Mouse (Mus musculus) small intestine, adult 2 months (tissue): ENCODE data around the gene Utrn.

Experiments
- CTCF ChIP-seq: fragments of 200-500 bp; IDR thresholded peaks from 2 replicates; pipeline ENCODE4 v1.5.1; 2012; ENCODE audit warnings: low read depth, mild to moderate bottlenecking, control low read depth, inconsistent platforms, low read length, moderate library complexity, mixed read lengths; ENCODE audit not compliant: insufficient replicate concordance, insufficient read length; ENCODE audit errors: extremely low read depth
- POLR2A ChIP-seq: fragments of 200-500 bp; IDR thresholded peaks from 2 replicates; pipeline ENCODE4 v1.6.1; 2012; ENCODE audit warnings: low read depth, mild to moderate bottlenecking, control low read depth, inconsistent platforms, low read length, moderate library complexity

DNA sequence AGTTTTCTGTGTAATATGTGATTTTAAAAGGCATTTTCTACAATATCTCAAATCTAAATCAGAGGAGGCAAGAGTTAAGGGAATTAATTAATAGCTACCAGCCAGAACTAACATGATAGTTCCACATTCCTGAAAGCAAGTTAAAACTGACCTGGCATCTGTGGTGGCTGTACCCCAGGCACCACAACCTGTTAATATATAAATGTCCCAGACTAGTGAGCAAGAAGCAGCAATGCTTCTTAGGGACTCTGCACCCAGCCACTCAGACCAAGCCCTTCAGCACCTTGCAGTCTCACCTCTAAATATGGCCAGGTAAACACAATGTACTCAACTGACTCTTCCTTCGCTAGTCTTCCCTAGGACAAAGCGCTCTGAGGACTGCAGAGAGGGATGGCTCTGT, 147.1 kb downstream of the Utrn start:
- TF ChIP-seq POLR2A (no peak), CTCF (no peak)
